Mouse (Mus musculus): ENCODE results near the gene Bmpr1b. TPM values are rescaled to one million over a fixed set of nuclear protein-coding genes. Genes with fewer than 3 reads are reported as not detected.

The Bmpr1b gene
- 0.05 and 0.08 TPM in 2 replicates for polyA plus RNA-seq (2012; rRNA removed)

- H3K27me3 ChIP-seq (ENCODE audit: control insufficient read depth, insufficient read depth, low read length): peaks cover 6% of the 10 kb centered on the region; the same call in 1 of the 2 replicates
- H3K36me3 ChIP-seq (ENCODE audit: control insufficient read depth, insufficient read depth, low read length): no peaks in the 10 kb centered on the region
- 3% methylated on average over 60 of the region's 65 CpGs for WGBS
- H3K27ac ChIP-seq (ENCODE audit: control insufficient read depth, insufficient read depth, low read length): no peak within 1 kb of the TSS
- TF ChIP-seq POLR2A (IDR thresholded peaks at IDR 0.05; ENCODE audit: control insufficient read depth, extremely low read depth, insufficient read depth, low read length, poor library complexity) (no peak), CTCF (IDR thresholded peaks at IDR 0.05; ENCODE audit: borderline replicate concordance, control insufficient read depth, extremely low read depth, insufficient read depth, low read length, poor library complexity) (no peak)
- no peak within 1 kb of the TSS for H3K4me3 ChIP-seq (ENCODE audit: control insufficient read depth, insufficient read depth, low read length)
- no peak for DNase-seq
- H3K4me1 ChIP-seq (replicated peaks; ENCODE audit: control insufficient read depth, insufficient read depth, low read length): no peaks in the 10 kb centered on the region
Measured at GRCm38 (mm10) chr3:142168863-142169521, at the start of gene Bmpr1b. Gene Bmpr1b, minus strand, starts transcription at chr3:142169425.

- Histone ChIP-seq H3K27me3 (ENCODE audit: control insufficient read depth, insufficient read depth, low read length) (no peaks in the 10 kb centered on the region), H3K4me3 (ENCODE audit: control insufficient read depth, insufficient read depth, low read length) (no peak overlapping the region), H3K27ac (ENCODE audit: control insufficient read depth, insufficient read depth, low read length) (no peak overlapping the region), H3K36me3 (ENCODE audit: control insufficient read depth, insufficient read depth, low read length) (no peaks in the 10 kb centered on the region), H3K4me1 (replicated peaks; ENCODE audit: control insufficient read depth, insufficient read depth, low read length) (no peaks in the 10 kb centered on the region)
- 93% methylated on average over 2 of the region's 2 CpGs for WGBS
- no peak for DNase-seq
- TF ChIP-seq POLR2A (IDR thresholded peaks at IDR 0.05; ENCODE audit: control insufficient read depth, extremely low read depth, insufficient read depth, low read length, poor library complexity): no peak
- no peak for TF ChIP-seq CTCF (IDR thresholded peaks at IDR 0.05; ENCODE audit: borderline replicate concordance, control insufficient read depth, extremely low read depth, insufficient read depth, low read length, poor library complexity)
Measured at GRCm38 (mm10) chr3:142212821-142213220, 43.6 kb upstream of the Bmpr1b start.

GRCm38 (mm10) chr3:142212186-142212585, 43.0 kb upstream of the Bmpr1b start:
- Histone ChIP-seq H3K36me3 (ENCODE audit: control insufficient read depth, insufficient read depth, low read length) (no peaks in the 10 kb centered on the region), H3K27me3 (ENCODE audit: control insufficient read depth, insufficient read depth, low read length) (no peaks in the 10 kb centered on the region), H3K4me3 (ENCODE audit: control insufficient read depth, insufficient read depth, low read length) (no peak overlapping the region), H3K4me1 (replicated peaks; ENCODE audit: control insufficient read depth, insufficient read depth, low read length) (no peaks in the 10 kb centered on the region), H3K27ac (ENCODE audit: control insufficient read depth, insufficient read depth, low read length) (no peak overlapping the region)
- TF ChIP-seq POLR2A (IDR thresholded peaks at IDR 0.05; ENCODE audit: control insufficient read depth, extremely low read depth, insufficient read depth, low read length, poor library complexity): no peak
- no peak for TF ChIP-seq CTCF (IDR thresholded peaks at IDR 0.05; ENCODE audit: borderline replicate concordance, control insufficient read depth, extremely low read depth, insufficient read depth, low read length, poor library complexity)
- WGBS: 91% methylated on average over 3 of the region's 3 CpGs
- DNase-seq: no peak

GRCm38 (mm10) chr3:142209981-142210380, 40.8 kb upstream of the Bmpr1b start:
- 93% methylated on average over 6 of the region's 6 CpGs for WGBS
- H3K36me3 ChIP-seq (ENCODE audit: control insufficient read depth, insufficient read depth, low read length): no peaks in the 10 kb centered on the region
- no peak overlapping the region for H3K4me3 ChIP-seq (ENCODE audit: control insufficient read depth, insufficient read depth, low read length)
- no peaks in the 10 kb centered on the region for H3K4me1 ChIP-seq (replicated peaks; ENCODE audit: control insufficient read depth, insufficient read depth, low read length)
- no peak for DNase-seq
- TF ChIP-seq CTCF (IDR thresholded peaks at IDR 0.05; ENCODE audit: borderline replicate concordance, control insufficient read depth, extremely low read depth, insufficient read depth, low read length, poor library complexity) (no peak), POLR2A (IDR thresholded peaks at IDR 0.05; ENCODE audit: control insufficient read depth, extremely low read depth, insufficient read depth, low read length, poor library complexity) (no peak)
- no peak overlapping the region for H3K27ac ChIP-seq (ENCODE audit: control insufficient read depth, insufficient read depth, low read length)
- no peaks in the 10 kb centered on the region for H3K27me3 ChIP-seq (ENCODE audit: control insufficient read depth, insufficient read depth, low read length)

- Histone ChIP-seq H3K27me3 (ENCODE audit: control insufficient read depth, insufficient read depth, low read length) (no peaks in the 10 kb centered on the region), H3K4me1 (replicated peaks; ENCODE audit: control insufficient read depth, insufficient read depth, low read length) (no peaks in the 10 kb centered on the region), H3K4me3 (ENCODE audit: control insufficient read depth, insufficient read depth, low read length) (no peak overlapping the region), H3K27ac (ENCODE audit: control insufficient read depth, insufficient read depth, low read length) (no peak overlapping the region), H3K36me3 (ENCODE audit: control insufficient read depth, insufficient read depth, low read length) (no peaks in the 10 kb centered on the region)
- no peak for DNase-seq
- WGBS: 96% methylated on average over 11 of the region's 11 CpGs
- no peak for TF ChIP-seq POLR2A (IDR thresholded peaks at IDR 0.05; ENCODE audit: control insufficient read depth, extremely low read depth, insufficient read depth, low read length, poor library complexity)
- no peak for TF ChIP-seq CTCF (IDR thresholded peaks at IDR 0.05; ENCODE audit: borderline replicate concordance, control insufficient read depth, extremely low read depth, insufficient read depth, low read length, poor library complexity)
Measured at GRCm38 (mm10) chr3:142209057-142209456, 39.8 kb upstream of the Bmpr1b start.

GRCm38 (mm10) chr3:142207488-142207887, 38.3 kb upstream of the Bmpr1b start:
- Histone ChIP-seq H3K4me1 (replicated peaks; ENCODE audit: control insufficient read depth, insufficient read depth, low read length) (no peaks in the 10 kb centered on the region), H3K27ac (ENCODE audit: control insufficient read depth, insufficient read depth, low read length) (no peak overlapping the region), H3K4me3 (ENCODE audit: control insufficient read depth, insufficient read depth, low read length) (no peak overlapping the region), H3K36me3 (ENCODE audit: control insufficient read depth, insufficient read depth, low read length) (no peaks in the 10 kb centered on the region), H3K27me3 (ENCODE audit: control insufficient read depth, insufficient read depth, low read length) (no peaks in the 10 kb centered on the region)
- WGBS: 72% methylated on average over 6 of the region's 6 CpGs
- no peak for DNase-seq
- TF ChIP-seq CTCF (IDR thresholded peaks at IDR 0.05; ENCODE audit: borderline replicate concordance, control insufficient read depth, extremely low read depth, insufficient read depth, low read length, poor library complexity) (no peak), POLR2A (IDR thresholded peaks at IDR 0.05; ENCODE audit: control insufficient read depth, extremely low read depth, insufficient read depth, low read length, poor library complexity) (no peak)
